Mouse (Mus musculus) embryonic facial prominence, embryonic 11.5 days (tissue): ENCODE results near the gene Gm28230. TPM values are rescaled to one million over a fixed set of nuclear protein-coding genes. Genes with fewer than 3 reads are reported as not detected.

Source experiments
- ATAC-seq: fragments of 200-750 bp; cut with Nextera tagmentation; replicated peaks from 2 replicates; pipeline ENCODE4 v1.8.0; 2017; ENCODE audit warnings: low read depth; ENCODE audit not compliant: insufficient number of reproducible peaks, low FRiP score, low TSS enrichment
- DNase-seq: peaks from one replicate; pipeline ENCODE4 v3.0.0-alpha.2; 2015; ENCODE audit warnings: low spot score
- H3K27ac ChIP-seq: fragments of 300-500 bp; sonication (generic); replicated peaks from 2 replicates; pipeline ENCODE4 v1.5.1; 2014; ENCODE audit warnings: mild to moderate bottlenecking, low read depth, low read length, control low read depth
- H3K27me3 ChIP-seq: fragments of 300-500 bp; sonication (generic); 2 replicates; pipeline ENCODE4 v1.6.1; 2014; ENCODE audit warnings: mild to moderate bottlenecking, low read length, moderate library complexity, mixed read lengths; ENCODE audit not compliant: control insufficient read depth, insufficient read depth
- H3K36me3 ChIP-seq: fragments of 300-500 bp; sonication (generic); replicated peaks from 2 replicates; pipeline ENCODE4 v1.6.1; 2014; ENCODE audit warnings: low read depth, mild to moderate bottlenecking, low read length, moderate library complexity, mixed read lengths; ENCODE audit not compliant: control insufficient read depth, insufficient read depth
- H3K4me1 ChIP-seq: fragments of 300-500 bp; sonication (generic); 2 replicates; pipeline ENCODE4 v1.6.1; 2014; ENCODE audit warnings: low read length, mixed read lengths; ENCODE audit not compliant: control insufficient read depth, insufficient read depth
- H3K4me2 ChIP-seq: fragments of 300-500 bp; sonication (generic); 2 replicates; pipeline ENCODE4 v1.6.1; 2014; ENCODE audit warnings: low read depth, mild to moderate bottlenecking, control low read depth, low read length, moderate library complexity
- H3K4me3 ChIP-seq: fragments of 300-500 bp; sonication (generic); 2 replicates; pipeline ENCODE4 v1.5.1; 2014; ENCODE audit warnings: low read depth, low read length, control low read depth
- H3K9ac ChIP-seq: fragments of 300-500 bp; sonication (generic); replicated peaks from 2 replicates; pipeline ENCODE4 v1.6.1; 2014; ENCODE audit warnings: mild to moderate bottlenecking, control low read depth, low read length
- H3K9me3 ChIP-seq: fragments of 300-500 bp; sonication (generic); replicated peaks from 2 replicates; pipeline ENCODE4 v1.6.1; 2016; ENCODE audit warnings: mild to moderate bottlenecking, low read length, inconsistent platforms, mixed read lengths; ENCODE audit not compliant: control insufficient read depth
- WGBS: fragments of 180-500 bp; shearing (Covaris S2); extraction: QIAGEN DNeasy Blood & Tissue Kit; methylation state at CpG from one replicate; pipeline ENCODE4 v1.1.7; 2014; 5-methylcytosine and 5-hydroxymethylcytosine counted together
- polyA plus RNA-seq: library from polyadenylated mRNA; unstranded; fragments of >200 nt; fragmentation: Nextera tagmentation; extraction: Ambion mirVana; gene quantifications from 2 replicates; pipeline ENCODE4 v1.2.1, GENCODE M21; 2014

The Gm28230 gene
- polyA plus RNA-seq, 1 experiment from 2014 or later: not detected

DNA sequence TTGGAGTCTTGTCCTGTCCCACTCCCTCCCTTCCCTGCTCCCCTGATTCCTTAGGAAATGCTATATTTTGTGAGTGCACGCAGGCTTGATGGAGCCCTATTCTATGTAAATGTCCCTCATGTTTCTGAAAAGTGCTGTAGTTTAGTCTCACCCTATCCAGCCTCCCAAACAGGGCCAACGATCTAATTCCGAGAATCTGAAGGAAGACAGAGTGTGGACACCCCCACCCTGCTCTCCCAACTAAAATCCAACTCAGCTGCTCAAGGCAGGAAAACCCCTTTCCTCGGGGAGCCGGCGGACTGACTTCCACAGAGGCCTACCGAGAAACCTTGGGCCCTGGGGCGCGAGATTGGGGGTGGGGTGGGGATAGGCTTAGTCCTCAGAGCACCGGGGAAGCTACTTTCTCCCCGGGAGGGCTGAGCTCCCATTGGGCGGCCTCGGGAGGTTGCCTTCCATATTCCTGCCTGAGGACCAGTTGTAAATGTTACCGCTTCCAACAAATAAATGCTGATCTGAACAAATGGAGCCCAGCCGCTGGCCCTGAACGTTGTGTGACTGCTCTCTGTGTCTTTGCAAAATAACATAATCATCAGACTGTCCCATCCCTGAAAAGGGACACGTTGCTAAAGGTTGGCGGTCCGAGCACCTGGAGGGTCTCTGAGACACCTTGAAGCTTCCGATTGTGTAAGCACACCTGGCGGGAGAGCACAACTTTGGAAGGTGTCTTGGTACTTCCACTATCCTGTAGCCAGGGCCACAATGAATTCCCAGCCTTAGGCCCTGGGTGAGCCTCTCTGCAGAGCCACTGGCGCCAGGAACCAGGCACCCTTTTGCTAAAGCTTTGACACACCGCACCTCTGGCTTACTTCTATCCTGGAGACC is 26.6 kb upstream of the Gm28230 start:
- H3K36me3 ChIP-seq: no peaks in the 10 kb centered on the region
- H3K4me2 ChIP-seq: no peak overlapping the region
- H3K9me3 ChIP-seq: no peaks in the 10 kb centered on the region
- DNase-seq (no peak), ATAC-seq (no peak)
- whole genome bisulfite sequencing: 2% methylated on average over 23 of the region's 23 CpGs
- H3K9ac ChIP-seq: no peak overlapping the region
- peaks cover 85% of the 10 kb centered on the region for H3K27me3 ChIP-seq
- no peak overlapping the region for H3K27ac ChIP-seq
- no peak overlapping the region for H3K4me3 ChIP-seq
- H3K4me1 ChIP-seq: peaks cover 5% of the 10 kb centered on the region

DNA sequence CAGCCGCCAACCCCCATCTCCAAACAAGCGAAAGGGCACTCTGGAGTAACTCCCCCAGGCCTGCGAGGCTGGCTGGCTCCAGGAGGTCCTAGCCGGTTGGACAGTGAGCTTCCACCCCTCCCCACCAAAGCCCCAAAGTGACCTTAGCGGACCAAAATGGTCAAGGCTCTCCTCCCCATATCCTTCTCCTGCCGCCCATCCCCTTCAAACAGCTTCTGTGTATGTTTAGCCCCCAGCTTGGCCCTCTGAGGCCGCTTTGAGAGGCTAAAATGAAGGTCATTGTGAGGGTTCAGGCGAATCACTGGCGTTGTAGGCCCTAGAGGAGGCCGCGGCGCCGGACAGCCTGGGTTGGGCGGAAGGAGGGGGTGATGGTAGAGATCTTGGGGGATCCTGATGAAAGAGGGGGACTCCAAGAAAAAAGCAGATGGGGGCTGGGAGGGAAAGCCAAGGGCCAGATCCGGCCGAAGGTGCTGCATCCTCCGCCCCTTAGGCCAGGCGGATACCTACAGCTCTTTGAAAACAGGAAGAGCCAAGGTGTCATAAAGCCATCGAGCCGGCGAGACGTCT is 25.9 kb upstream of the Gm28230 start:
- WGBS: 1% methylated on average over 22 of the region's 22 CpGs
- H3K9me3 ChIP-seq: no peaks in the 10 kb centered on the region
- ATAC-seq (no peak), DNase-seq (no peak)
- no peak overlapping the region for H3K9ac ChIP-seq
- H3K4me2 ChIP-seq: no peak overlapping the region
- peaks cover 85% of the 10 kb centered on the region for H3K27me3 ChIP-seq
- peaks cover 12% of the 10 kb centered on the region for H3K4me1 ChIP-seq
- H3K36me3 ChIP-seq: no peaks in the 10 kb centered on the region
- H3K27ac ChIP-seq: no peak overlapping the region
- no peak overlapping the region for H3K4me3 ChIP-seq

DNA sequence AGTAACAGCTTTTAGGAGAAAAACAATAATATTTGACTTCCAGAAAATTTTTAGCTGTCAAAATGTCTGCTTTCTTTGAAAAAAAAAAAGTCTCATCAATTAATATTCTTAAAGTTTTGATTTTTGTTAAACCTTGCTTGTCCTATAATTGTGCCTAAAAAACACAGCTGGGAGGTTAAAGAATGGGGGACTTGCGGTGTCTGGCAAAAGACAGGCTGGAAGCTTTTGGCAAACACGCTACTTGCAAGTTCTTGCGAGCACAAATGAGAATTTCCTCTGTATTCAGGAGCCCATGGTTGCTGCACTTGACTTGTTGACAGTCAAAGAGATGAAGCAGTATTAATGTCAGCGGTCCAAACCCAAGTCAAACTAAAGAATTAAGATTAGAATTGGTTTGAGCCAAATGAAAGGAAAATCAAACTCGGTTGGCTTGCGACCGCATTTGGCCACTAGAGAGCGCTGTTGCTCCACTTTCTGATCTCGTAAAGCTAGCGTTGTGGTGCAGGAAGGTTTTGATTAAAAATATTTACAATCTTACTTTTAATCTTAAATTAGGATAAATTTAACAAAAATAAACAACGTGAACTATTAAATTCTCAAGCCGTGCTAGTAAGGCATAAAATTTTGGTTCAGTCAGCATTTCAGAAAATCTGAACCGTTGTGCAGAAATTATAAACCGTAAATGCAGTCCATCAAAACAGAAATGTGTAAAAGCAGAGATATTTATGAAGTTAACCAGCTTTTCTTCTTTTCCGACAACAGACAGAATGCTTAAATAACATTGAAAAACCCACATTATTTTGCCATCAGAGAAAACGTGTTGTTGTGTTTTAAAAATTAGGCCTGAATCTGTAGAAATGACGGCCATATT is 24.3 kb upstream of the Gm28230 start:
- H3K4me2 ChIP-seq: no peak overlapping the region
- H3K27me3 ChIP-seq: peaks cover 83% of the 10 kb centered on the region
- H3K36me3 ChIP-seq: no peaks in the 10 kb centered on the region
- no peak overlapping the region for H3K27ac ChIP-seq
- no peak overlapping the region for H3K4me3 ChIP-seq
- DNase-seq: peak; percentile 89
- 10% methylated on average over 17 of the region's 17 CpGs for whole genome bisulfite sequencing
- peaks cover 14% of the 10 kb centered on the region for H3K4me1 ChIP-seq
- no peaks in the 10 kb centered on the region for H3K9me3 ChIP-seq
- no peak for ATAC-seq
- no peak overlapping the region for H3K9ac ChIP-seq

DNA sequence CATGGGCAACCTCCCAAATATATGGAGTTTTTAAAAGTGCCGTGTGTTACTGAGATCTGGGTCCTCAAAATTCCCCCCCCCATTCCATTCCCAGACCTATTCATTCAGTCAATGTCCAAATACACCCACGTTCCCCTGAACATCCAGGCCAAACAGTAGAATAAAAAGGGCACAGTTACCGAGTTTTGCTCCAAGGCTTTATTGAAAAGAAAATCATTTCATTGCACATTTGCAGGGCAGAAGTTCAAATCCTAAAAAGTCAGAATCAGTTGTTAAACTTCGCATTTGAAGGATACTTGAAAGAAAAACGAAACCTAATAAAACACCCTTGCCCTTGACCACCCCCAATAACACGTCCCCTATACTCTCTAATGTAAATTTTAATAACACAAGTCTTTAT is 23.7 kb upstream of the Gm28230 start:
- no peak for DNase-seq
- no peaks in the 10 kb centered on the region for H3K9me3 ChIP-seq
- no peak overlapping the region for H3K27ac ChIP-seq
- no peaks in the 10 kb centered on the region for H3K36me3 ChIP-seq
- no peak for ATAC-seq
- peaks cover 83% of the 10 kb centered on the region for H3K27me3 ChIP-seq
- 15% methylated on average over 6 of the region's 6 CpGs for WGBS
- H3K9ac ChIP-seq: no peak overlapping the region
- H3K4me3 ChIP-seq: no peak overlapping the region
- no peak overlapping the region for H3K4me2 ChIP-seq
- H3K4me1 ChIP-seq: peaks cover 14% of the 10 kb centered on the region

DNA sequence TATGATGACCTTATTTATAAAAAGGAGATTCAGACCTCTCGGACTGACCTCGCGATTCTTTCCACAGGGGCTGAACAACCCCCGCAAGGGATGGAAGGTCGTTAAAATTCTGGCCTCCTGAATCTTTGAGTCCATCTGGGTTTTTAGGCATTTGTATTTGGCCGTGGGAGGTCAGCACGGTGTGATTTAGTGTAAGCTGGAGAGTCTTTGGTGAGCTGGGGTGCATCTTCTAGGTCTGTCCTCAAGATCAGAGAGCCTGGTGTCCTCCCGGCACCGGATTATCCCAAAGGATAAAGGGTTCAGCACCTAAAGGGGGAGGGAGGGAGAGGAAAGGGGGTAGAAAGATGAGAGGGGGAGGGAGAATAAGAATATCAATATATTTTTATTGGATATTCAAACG is 23.2 kb upstream of the Gm28230 start:
- H3K36me3 ChIP-seq: no peaks in the 10 kb centered on the region
- no peak for DNase-seq

DNA sequence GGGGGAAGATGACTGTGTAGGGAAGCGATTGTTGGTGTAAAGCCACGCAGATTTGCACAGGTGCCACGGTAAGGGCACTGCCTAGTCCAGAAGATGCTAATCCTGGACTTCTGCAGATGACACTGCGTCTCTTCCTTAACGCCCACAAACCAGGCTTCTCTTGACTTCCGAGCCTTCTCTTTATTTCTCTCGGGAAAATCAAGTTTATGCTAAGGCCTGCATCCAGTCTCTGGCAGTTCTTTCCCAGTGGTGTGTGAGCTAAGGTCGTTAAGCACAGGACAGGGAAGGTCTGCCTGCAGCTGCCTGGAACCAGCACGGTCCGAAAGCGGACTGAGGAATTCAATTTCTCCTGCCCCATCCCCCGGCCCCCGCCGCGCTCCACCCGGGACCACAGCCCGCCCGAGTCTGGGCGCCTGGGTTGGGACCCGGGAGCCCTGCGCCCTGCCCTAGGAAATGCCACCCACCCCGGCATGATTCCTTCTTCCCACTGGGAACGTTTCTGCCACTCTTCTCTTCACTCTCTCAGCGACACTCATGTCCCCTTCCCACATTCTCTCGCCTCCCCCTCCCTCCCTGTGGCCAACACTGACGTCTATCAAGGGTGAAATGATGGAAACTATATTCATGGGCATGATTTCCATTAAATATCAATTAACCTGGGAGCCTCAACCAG is 22.7 kb upstream of the Gm28230 start:
- WGBS: 1% methylated on average over 26 of the region's 26 CpGs
- H3K27ac ChIP-seq: no peak overlapping the region
- H3K4me3 ChIP-seq: no peak overlapping the region

More for the DNA sequence above, 23.2 kb upstream of the Gm28230 start:
- Histone ChIP-seq H3K27me3 (peaks cover 82% of the 10 kb centered on the region), H3K4me3 (no peak overlapping the region), H3K9me3 (no peaks in the 10 kb centered on the region), H3K27ac (no peak overlapping the region), H3K4me2 (no peak overlapping the region), H3K4me1 (peaks cover 14% of the 10 kb centered on the region), H3K9ac (no peak overlapping the region)
- 3% methylated on average over 10 of the region's 10 CpGs for WGBS
- no peak for ATAC-seq

DNA sequence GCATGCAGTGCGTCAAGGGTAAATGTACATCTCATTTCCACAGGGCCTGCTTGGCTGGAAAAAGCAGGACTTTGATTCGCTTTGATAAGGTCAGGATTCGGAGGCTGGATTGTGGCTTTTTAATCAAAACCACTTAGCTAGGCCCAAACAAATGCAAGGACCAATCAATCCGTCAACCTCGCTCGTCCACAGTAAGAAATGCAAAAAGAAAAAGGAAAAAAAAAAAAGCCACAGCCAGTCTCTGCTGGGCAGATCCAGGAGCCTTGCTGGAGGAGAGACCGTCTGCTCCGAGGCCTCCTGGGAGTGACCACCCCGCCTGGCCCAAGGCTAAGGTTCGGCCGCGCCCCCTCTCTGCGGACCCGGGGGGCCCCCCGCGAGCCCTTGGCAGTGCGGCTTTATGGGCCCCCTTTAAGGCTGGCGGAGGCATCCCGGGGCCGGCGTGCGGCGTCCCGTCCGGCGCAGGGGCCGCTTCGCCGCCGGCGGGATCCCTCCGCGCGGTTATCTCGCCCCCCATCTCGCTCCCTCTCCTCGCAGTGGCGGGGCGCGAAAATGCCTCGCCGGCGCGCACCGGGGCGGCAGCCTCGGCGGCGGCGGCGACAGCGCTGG is 22.0 kb upstream of the Gm28230 start, which contains the start of gene Hoxd8:
Hoxd8 (plus strand) TSS at position 223 of the 606 bp plus-strand sequence.
- Histone ChIP-seq H3K9me3 (no peaks in the 10 kb centered on the region), H3K4me3 (peak within 1 kb of the TSS; percentile 33), H3K9ac (peak within 1 kb of the TSS; percentile 32; the same call in 1 of the 2 replicates), H3K27ac (no peak within 1 kb of the TSS), H3K27me3 (peaks cover 83% of the 10 kb centered on the region), H3K36me3 (no peaks in the 10 kb centered on the region), H3K4me1 (peaks cover 14% of the 10 kb centered on the region), H3K4me2 (peak within 1 kb of the TSS; percentile 79)
- ATAC-seq: no peak
- under 1% methylated on average over 52 of the region's 52 CpGs for WGBS
- no peak for DNase-seq

More for the DNA sequence above, 22.7 kb upstream of the Gm28230 start:
- no peak for DNase-seq
- Histone ChIP-seq H3K27me3 (peaks cover 83% of the 10 kb centered on the region), H3K4me2 (no peak overlapping the region), H3K36me3 (no peaks in the 10 kb centered on the region), H3K9ac (no peak overlapping the region), H3K4me1 (peaks cover 14% of the 10 kb centered on the region), H3K9me3 (no peaks in the 10 kb centered on the region)
- no peak for ATAC-seq
